Mouse (Mus musculus): ENCODE data around the gene Akr1d1.

GRCm38 (mm10) chr6:37553926-37554325, 24.0 kb downstream of the Akr1d1 start:
- TF ChIP-seq CTCF (IDR thresholded peaks at IDR 0.05; ENCODE audit: borderline replicate concordance, extremely low read depth, insufficient read depth, insufficient read length) (no peak), POLR2A (IDR thresholded peaks at IDR 0.05; ENCODE audit: borderline replicate concordance, extremely low read depth, insufficient read depth, insufficient read length, poor library complexity, severe bottlenecking) (no peak)

All from brain, embryonic 14.5 days (tissue).